Mouse (Mus musculus) hematopoietic multipotent progenitor cell, adult 10-12 weeks (in vitro differentiated cells): ENCODE results near the gene Alox12b. TPM values are rescaled to one million over a fixed set of nuclear protein-coding genes. Genes with fewer than 3 reads are reported as not detected.

Experiments used
- polyA plus RNA-seq: library from polyadenylated mRNA; stranded (reverse); fragments of >175 nt; gene quantifications from 2 replicates; pipeline ENCODE4 v1.2.3, GENCODE M21; 2012; ENCODE audit warnings: low replicate concordance

The Alox12b gene
- polyA plus RNA-seq, result not detected in 2 replicates

DNA sequence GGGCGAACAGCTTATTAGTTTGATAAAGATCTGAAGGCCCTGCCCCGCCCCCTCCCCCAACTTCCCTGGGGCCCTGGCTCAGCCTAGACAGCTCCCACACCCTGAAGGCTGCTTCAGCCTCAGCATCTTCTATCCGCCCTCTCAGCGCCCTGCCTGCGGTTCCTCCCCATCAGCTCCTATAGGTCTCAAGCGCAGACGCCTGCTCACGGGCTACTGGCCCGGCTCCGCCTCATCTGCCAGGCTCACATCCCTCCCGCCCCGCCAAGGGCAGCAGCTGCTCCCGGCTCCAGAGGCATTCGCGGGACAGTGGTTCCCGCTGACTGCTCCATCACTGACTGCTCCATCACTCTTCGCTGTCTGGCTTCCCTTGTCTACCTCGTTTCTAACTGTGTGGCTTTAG, at the start of gene Alox12b:
Alox12b (plus strand) TSS at position 190 of the 400 bp plus-strand sequence.

DNA sequence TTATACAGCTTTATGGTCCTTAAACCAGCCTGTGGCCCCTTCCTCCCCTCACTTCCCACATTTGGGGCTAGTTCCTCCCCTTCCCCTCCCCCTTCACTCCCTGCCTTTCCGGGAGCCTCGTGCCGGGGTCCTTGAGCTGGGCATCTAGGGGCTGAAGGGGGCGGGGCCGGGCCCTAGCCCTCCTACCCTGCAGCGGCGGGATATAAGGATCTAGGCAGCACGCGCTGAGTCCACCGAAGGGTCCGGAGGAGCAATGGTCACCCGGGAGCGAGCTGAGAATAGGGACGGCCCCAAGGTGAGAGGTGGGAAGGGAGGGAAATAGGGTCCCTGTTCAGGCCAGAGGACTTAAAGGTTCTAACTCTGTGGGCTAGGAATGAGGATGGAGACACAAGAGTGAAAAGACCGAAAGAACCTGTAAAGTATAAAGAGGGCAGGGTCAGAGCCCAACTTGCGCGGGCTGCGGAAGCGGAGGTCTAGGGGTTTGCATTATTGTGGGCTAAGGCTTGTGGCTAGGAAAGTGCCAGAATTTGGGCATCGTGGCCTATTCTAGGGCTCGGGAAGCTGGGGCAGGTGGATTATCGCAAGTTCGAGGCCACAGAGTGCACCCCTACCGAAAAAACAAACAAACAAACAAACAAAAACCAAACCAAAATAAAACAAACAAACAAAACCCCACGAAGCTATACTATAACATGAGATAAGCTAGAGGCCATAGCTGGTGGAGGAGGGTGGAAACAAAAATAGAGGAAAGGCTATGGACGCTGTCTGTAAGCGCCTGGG, 36.4 kb upstream of the Alox12b start, which contains the start of gene Hes7:
Hes7 (plus strand) TSS at position 184 of the 780 bp plus-strand sequence.

DNA sequence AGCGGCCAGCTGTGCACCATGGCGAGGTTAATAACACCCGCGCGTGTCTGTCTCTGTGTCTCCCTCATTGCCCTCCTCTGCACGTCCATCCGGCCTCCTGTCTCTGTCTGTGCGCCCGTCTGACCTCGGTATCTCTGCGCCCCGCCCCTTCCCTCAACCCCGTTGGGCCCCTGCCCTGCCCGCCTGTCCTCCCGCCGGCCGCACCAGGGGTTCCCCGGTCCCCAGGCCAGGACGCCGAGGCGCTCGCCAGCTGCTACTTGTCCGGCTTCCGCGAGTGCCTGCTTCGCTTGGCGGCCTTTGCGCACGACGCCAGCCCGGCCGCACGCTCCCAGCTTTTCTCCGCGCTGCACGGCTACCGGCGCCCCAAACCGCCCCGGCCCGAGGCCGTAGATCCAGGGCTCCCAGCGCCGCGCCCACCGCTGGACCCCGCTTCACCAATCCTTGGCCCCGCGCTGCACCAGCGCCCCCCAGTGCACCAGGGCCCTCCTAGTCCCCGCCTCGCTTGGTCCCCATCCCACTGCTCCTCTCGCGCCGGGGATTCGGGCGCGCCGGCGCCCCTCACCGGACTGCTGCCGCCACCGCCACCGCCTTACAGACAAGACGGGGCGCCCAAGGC, 34.3 kb upstream of the Alox12b start, which contains the start of gene 9130213A22Rik:
9130213A22Rik (minus strand) TSS at position 254 of the 616 bp plus-strand sequence.

DNA sequence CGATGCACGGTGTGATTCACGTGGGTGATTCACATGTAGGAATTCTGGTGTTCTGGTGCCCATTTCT, 31.1 kb upstream of the Alox12b start, which contains the start of gene Aloxe3:
Aloxe3 (plus strand) TSS at position 45 of the 67 bp plus-strand sequence.

DNA sequence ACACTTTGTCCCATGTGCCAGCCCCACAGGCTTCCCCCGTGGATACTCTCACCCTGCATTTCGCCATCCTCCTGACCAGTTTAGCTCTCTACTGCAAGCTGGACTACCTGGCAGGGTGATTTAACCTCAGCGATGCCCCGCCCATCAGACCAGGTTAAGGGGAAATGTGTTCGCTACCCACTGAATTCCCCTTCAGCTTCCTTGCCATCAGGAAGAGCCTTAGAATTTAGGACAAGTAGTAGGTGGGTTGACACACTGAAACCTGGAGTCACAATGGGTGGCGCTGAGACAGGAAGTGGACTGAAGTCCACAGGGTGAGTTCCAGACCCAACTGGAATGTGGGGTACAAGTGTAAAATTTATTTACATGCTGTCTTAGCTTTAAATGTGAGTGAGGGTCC, 41.0 kb downstream of the Alox12b start, which contains the start of gene Alox8:
Alox8 (minus strand) TSS at position 101 of the 400 bp plus-strand sequence.

Other genes starting within 250 kb of the Alox12b start
- not detected in 2 replicates for gene Odf4, start 229.9 kb upstream of the Alox12b start, polyA plus RNA-seq
- 0.17 and 1.4 TPM in 2 replicates for gene Arhgef15, start 199.5 kb upstream of the Alox12b start, polyA plus RNA-seq
- 3.6 and 3.7 TPM in 2 replicates for gene Slc25a35, start 188.9 kb upstream of the Alox12b start, polyA plus RNA-seq
- gene Rangrf, start 181.8 kb upstream of the Alox12b start, polyA plus RNA-seq, result 1.9 and 4.5 TPM in 2 replicates
- 6.7 and 16.4 TPM in 2 replicates for gene Pfas, start 148.5 kb upstream of the Alox12b start, polyA plus RNA-seq
- 18.6 and 58.1 TPM in 2 replicates for gene Ctc1, start 141.1 kb upstream of the Alox12b start, polyA plus RNA-seq
- 25.7 and 39.4 TPM in 2 replicates for gene Aurkb, start 111.3 kb upstream of the Alox12b start, polyA plus RNA-seq
- gene Borcs6, start 97.3 kb upstream of the Alox12b start, polyA plus RNA-seq, result 35.0 and 102 TPM in 2 replicates
- 6.0 and 14.2 TPM in 2 replicates for gene Tmem107, start 86.2 kb upstream of the Alox12b start, polyA plus RNA-seq
- 133 and 285 TPM in 2 replicates for gene Vamp2, start 68.5 kb upstream of the Alox12b start, polyA plus RNA-seq
- gene Per1, start 61.8 kb upstream of the Alox12b start, polyA plus RNA-seq, result 32.9 and 51.0 TPM in 2 replicates
- 0.33 and 2.2 TPM in 2 replicates for gene Hes7, start 36.6 kb upstream of the Alox12b start, polyA plus RNA-seq
- 0.34 and 1.3 TPM in 2 replicates for gene 9130213A22Rik, start 34.4 kb upstream of the Alox12b start, polyA plus RNA-seq
- 0.05 and 0.07 TPM in 2 replicates for gene Aloxe3, start 31.1 kb upstream of the Alox12b start, polyA plus RNA-seq
- gene Alox8, start 40.9 kb downstream of the Alox12b start, polyA plus RNA-seq, result 0.18 and 0.36 TPM in 2 replicates
- 0.03 TPM in 2 replicates for gene Gucy2e, start 80.0 kb downstream of the Alox12b start, polyA plus RNA-seq
- 16.1 and 37.7 TPM in 2 replicates for gene Cntrob, start 166.8 kb downstream of the Alox12b start, polyA plus RNA-seq
- gene Trappc1, start 167.0 kb downstream of the Alox12b start, polyA plus RNA-seq, result 7.2 and 10.5 TPM in 2 replicates
- 0.74 and 1.8 TPM in 2 replicates for gene Kcnab3, start 169.3 kb downstream of the Alox12b start, polyA plus RNA-seq
- gene Rnf227, start 183.5 kb downstream of the Alox12b start, polyA plus RNA-seq, result 1.8 and 6.5 TPM in 2 replicates
- gene Chd3, start 212.4 kb downstream of the Alox12b start, polyA plus RNA-seq, result 412 and 967 TPM in 2 replicates
- gene Naa38, start 238.5 kb downstream of the Alox12b start, polyA plus RNA-seq, result 32.7 and 80.7 TPM in 2 replicates
- 2.9 and 9.4 TPM in 2 replicates for gene Cyb5d1, start 238.6 kb downstream of the Alox12b start, polyA plus RNA-seq
- gene Tmem88, start 241.2 kb downstream of the Alox12b start, polyA plus RNA-seq, result 0.55 and 0.95 TPM in 2 replicates